Mouse (Mus musculus) limb, embryonic 15.5 days (tissue): ENCODE measurements around the gene Rps6kb2. TPM values are rescaled to one million over a fixed set of nuclear protein-coding genes. Genes with fewer than 3 reads are reported as not detected.
A peak's percentile ranks its signal among the peaks of the same experiment; 100 is the strongest.
"Not testable (repeated sequence)": the region's sequence is repeated elsewhere in the genome, so short reads cannot be mapped to it uniquely, and the experiment has no call there.

ENCODE experiments used
- ATAC-seq: fragments of 200-750 bp; cut with Nextera tagmentation; 2 replicates; pipeline ENCODE4 v1.8.0; 2017; ENCODE audit warnings: low read depth, moderate TSS enrichment; ENCODE audit not compliant: insufficient number of reproducible peaks, low FRiP score, low TSS enrichment
- H3K27ac ChIP-seq: fragments of 300-500 bp; sonication (generic); 2 replicates; pipeline ENCODE4 v1.5.1; 2015; ENCODE audit warnings: moderate library complexity, mild to moderate bottlenecking, inconsistent platforms
- H3K27me3 ChIP-seq: fragments of 300-500 bp; sonication (generic); 2 replicates; pipeline ENCODE4 v1.6.1; 2015; ENCODE audit warnings: inconsistent platforms
- H3K36me3 ChIP-seq: fragments of 300-500 bp; sonication (generic); 2 replicates; pipeline ENCODE4 v1.6.1; 2015; ENCODE audit warnings: inconsistent platforms
- H3K4me1 ChIP-seq: fragments of 300-500 bp; sonication (generic); 2 replicates; pipeline ENCODE4 v1.6.1; 2015; ENCODE audit warnings: inconsistent platforms
- H3K4me2 ChIP-seq: fragments of 300-500 bp; sonication (generic); 2 replicates; pipeline ENCODE4 v1.6.1; 2015; ENCODE audit warnings: mild to moderate bottlenecking, inconsistent platforms
- H3K4me3 ChIP-seq: fragments of 300-500 bp; sonication (generic); 2 replicates; pipeline ENCODE4 v1.5.1; 2015; ENCODE audit warnings: mild to moderate bottlenecking, inconsistent platforms
- H3K9ac ChIP-seq: fragments of 300-500 bp; sonication (generic); 2 replicates; pipeline ENCODE4 v1.6.1; 2015; ENCODE audit warnings: inconsistent platforms
- H3K9me3 ChIP-seq: fragments of 300-500 bp; sonication (generic); 2 replicates; pipeline ENCODE4 v1.6.1; 2016; ENCODE audit warnings: inconsistent platforms
- WGBS: fragments of 180-500 bp; shearing (Covaris S2); methylation state at CpG from one replicate; pipeline ENCODE4 v1.1.7; 2015; 5-methylcytosine and 5-hydroxymethylcytosine counted together
- polyA plus RNA-seq: library from polyadenylated mRNA; unstranded; fragments of >200 nt; fragmentation: Nextera tagmentation; extraction: Ambion mirVana; gene quantifications from 2 replicates; pipeline ENCODE4 v1.2.1, GENCODE M21; 2015

Rps6kb2 gene
- polyA plus RNA-seq, 1 experiment from 2014 or later, result 68.8 TPM

DNA sequence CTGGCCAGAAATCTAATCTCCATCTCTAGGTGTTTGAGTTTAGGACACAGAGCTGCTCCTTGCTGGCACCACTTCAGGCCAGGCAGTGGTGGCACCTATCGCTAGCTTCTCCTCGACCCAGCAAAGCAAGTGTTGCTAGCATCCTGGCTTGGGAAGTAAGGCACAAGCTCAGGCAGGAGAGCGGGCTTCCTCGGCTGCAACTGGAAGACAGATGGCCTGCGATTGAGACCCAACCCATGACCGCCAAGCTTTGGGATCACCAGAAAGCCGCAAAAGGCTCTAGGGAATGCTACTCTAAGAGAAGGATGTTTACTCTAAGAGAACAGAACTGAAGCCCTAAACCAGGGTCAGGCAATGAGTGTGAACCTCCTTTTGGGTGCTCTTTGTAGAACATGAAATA lies 33.7 kb downstream of the Rps6kb2 start:
- H3K4me3 ChIP-seq, result no peak overlapping the region
- no peaks in the 10 kb centered on the region for H3K27me3 ChIP-seq
- 90% methylated on average over 7 of the region's 7 CpGs for WGBS
- no peak overlapping the region for H3K9ac ChIP-seq
- H3K9me3 ChIP-seq, result no peaks in the 10 kb centered on the region
- H3K4me1 ChIP-seq, result peaks cover 13% of the 10 kb centered on the region
- no peak overlapping the region for H3K27ac ChIP-seq
- no peak overlapping the region for H3K4me2 ChIP-seq
- peaks cover 56% of the 10 kb centered on the region for H3K36me3 ChIP-seq
- no peak for ATAC-seq

DNA sequence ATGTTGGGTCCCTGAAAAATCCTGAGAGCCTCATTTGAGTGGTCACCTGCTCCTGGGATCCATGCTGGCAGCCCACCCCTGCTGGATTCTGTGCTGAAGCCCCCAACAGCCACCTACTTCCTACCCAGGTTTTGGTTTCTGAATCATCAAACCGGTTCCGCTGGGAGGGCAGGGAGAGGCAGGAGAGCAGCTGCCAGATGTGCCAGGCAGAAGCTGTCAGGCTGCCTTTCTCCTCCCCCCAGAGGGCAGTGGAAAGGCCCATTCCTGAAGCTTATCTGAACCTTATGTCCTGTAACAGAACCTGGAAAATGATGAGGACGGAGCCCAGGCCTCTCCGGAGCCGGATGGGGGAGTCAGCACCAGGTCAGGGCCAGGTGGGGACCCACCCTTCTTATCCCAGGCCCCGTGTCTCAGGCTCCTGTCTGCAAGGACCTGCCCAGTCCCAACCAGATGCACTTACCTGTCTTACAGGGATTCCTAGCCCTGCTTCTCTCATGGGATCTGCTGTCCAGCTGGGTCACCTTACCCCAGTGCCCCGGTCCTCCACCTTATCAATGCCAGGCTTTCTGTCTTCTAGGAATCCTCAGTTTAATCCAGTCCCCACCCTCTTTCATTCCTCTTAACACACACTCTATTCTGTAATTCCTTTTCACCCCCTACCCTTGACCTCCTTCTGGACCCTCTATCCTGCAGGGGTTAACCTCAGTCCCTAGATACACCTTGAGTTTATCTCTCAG lies 36.2 kb downstream of the Rps6kb2 start:
- peak overlapping the region; percentile 81 for H3K4me3 ChIP-seq
- no peaks in the 10 kb centered on the region for H3K9me3 ChIP-seq
- H3K9ac ChIP-seq, result peak overlapping the region; percentile 79
- peaks cover 13% of the 10 kb centered on the region for H3K4me1 ChIP-seq
- no peak for ATAC-seq
- WGBS, result 36% methylated on average over 7 of the region's 7 CpGs
- peak overlapping the region; percentile 75; the same call in 1 of the 2 replicates for H3K27ac ChIP-seq
- peak overlapping the region; percentile 66 for H3K4me2 ChIP-seq
- H3K27me3 ChIP-seq, result no peaks in the 10 kb centered on the region
- peaks cover 40% of the 10 kb centered on the region for H3K36me3 ChIP-seq

DNA sequence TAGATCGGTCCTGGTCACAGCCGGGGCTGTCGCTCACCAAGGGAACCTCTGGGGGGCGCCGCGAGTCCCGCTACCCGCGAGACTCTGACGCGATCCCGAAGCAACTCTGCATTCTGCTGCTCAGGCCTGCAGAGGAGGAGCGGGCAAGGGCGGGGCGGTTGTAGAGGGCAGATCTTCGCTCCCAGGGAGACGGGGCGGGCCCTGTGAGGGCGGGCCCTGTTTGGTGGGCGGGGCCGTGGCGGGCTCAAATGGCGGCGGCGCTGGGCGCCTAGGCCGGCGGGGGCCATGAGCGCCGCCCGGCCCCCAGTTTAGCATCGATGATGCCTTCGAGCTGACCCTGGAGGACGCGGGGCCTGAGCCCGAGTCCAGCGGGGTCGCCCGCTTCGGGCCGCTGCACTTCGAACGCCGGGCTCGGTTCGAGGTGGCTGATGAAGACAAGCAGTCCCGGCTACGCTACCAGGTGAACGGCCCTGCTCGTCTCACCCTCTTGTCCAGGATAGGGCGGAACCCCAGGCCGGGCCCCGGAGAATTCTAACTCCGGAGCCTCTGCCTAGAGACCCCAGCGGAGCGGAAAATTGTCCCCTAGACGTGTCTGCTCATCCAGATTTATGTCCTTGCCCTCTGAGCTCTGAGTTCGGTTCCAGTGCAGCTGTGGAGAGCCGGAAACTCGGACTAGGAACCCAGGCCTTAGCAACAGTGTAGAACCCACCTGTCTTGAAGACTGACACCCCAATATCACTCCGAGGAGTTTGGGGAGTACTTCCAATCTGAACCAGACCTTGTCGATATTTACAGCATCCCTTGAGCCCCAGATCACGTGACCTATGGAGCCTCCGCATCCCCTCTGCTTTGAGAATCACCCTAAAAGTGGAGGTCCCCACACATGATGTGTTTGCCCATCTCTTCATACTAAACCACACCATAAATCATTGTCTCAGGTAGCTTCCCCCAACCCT lies 37.1 kb downstream of the Rps6kb2 start, which contains the start of gene Aip:
TSS of gene Aip (minus strand) at position 118 of the 956 bp plus-strand sequence.
- peak within 1 kb of the TSS; percentile 66 for H3K4me2 ChIP-seq
- under 1% methylated on average over 62 of the region's 64 CpGs for WGBS
- H3K27ac ChIP-seq, result peak within 1 kb of the TSS; percentile 75
- H3K4me1 ChIP-seq, result peaks cover 13% of the 10 kb centered on the region
- H3K36me3 ChIP-seq, result peaks cover 31% of the 10 kb centered on the region
- H3K27me3 ChIP-seq, result no peaks in the 10 kb centered on the region
- peak within 1 kb of the TSS; percentile 79 for H3K9ac ChIP-seq
- ATAC-seq, result peak; percentile 95
- no peaks in the 10 kb centered on the region for H3K9me3 ChIP-seq
- peak within 1 kb of the TSS; percentile 81 for H3K4me3 ChIP-seq

DNA sequence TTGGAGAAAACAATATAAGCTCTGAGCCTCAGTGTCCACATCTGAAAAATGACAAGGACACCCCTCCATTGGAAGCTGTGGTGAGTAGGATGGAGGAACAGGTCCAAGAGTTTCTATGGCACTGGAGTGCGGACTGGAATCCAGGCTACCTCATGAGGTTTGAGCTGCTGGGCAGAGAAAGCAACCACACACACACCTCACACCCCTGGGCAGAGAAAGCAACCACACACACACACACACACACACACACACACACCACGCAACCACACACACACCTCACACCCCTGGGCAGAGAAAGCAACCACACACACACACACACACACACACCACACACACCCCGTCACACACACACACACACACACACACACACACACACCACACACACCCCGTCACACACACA lies 37.9 kb downstream of the Rps6kb2 start:
- H3K27me3 ChIP-seq, H3K9me3 ChIP-seq, H3K9ac ChIP-seq: not testable (repeated sequence)
- Histone ChIP-seq H3K27ac (peak overlapping the region; percentile 73), H3K4me3 (peak overlapping the region; percentile 81), H3K36me3 (peaks cover 26% of the 10 kb centered on the region), H3K4me2 (peak overlapping the region; percentile 66), H3K4me1 (peaks cover 21% of the 10 kb centered on the region)
- peak; percentile 38 for ATAC-seq
- WGBS, result 5% methylated on average over 4 of the region's 4 CpGs

DNA sequence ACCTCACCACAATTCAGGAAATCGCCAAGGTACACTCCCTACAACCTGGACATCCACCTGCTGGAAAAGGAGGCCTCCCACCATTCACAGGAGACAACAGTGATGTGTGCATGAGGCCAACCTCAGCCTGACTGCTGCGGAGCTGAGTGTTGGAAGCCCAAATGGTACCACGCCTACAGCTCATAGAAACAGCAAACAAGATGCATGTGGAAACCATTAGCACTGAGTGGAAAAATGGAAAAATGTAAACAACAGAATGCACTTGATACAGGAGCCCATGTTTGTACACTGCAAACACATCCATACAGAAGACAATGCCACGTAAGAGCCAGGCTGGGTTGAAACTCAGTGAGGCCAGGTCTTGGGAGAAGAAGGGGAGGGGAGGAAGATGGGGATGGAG lies 38.7 kb downstream of the Rps6kb2 start:
- Histone ChIP-seq H3K27me3 (no peaks in the 10 kb centered on the region), H3K4me2 (no peak overlapping the region), H3K36me3 (peaks cover 18% of the 10 kb centered on the region), H3K9me3 (no peaks in the 10 kb centered on the region), H3K27ac (0 out of 2 replicates have a peak overlapping the region, but pooled peaks have one; percentile 73), H3K9ac (no peak overlapping the region), H3K4me1 (peaks cover 24% of the 10 kb centered on the region), H3K4me3 (no peak overlapping the region)
- 75% methylated on average over 4 of the region's 4 CpGs for WGBS
- ATAC-seq, result no peak

DNA sequence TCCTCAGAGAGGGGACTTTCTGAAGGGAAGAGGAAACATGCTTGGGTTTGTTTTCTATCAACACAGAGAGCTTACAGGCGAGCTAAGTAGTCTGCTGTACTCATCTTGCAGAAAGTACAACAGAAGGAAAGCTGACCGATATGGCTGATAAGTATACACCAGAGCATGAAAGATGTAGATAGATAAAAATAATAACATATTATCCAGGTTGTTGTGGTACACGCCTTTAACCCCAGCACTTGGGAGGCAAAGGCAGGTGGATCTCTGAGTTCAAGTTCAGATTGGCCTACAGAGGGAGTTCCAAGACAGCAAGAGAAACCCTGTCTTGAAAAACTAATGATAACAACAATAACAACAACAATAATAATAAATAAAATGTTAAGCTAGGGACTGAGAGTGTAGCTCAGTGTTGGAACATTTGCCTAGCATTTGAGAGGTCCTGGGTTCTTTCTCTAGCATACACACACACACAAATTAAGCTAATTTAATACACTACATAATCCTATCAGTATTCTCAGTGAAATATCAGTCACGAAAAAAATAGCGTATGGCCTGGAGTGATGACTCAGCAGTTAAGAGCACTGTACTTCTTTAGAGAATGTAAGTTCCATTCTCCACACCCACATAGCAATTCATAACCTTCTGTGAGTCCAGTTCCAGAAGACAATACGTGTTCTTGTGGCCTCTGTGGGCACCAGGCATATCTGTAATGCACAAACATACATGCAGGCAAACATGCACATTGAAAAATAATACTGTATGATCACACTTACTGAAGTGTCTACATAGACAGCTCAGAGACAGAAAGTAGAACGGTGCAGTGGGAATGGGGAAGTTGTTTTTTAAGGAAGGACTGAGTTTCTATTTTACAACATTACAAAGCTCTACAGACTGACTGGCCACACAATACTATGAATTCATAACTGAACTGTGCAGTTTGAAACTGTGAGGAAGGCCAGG lies 40.5 kb downstream of the Rps6kb2 start:
- Histone ChIP-seq H3K4me1 (peaks cover 23% of the 10 kb centered on the region), H3K27me3 (no peaks in the 10 kb centered on the region), H3K4me2 (no peak overlapping the region), H3K36me3 (peaks cover 7% of the 10 kb centered on the region), H3K9ac (no peak overlapping the region), H3K4me3 (no peak overlapping the region), H3K27ac (no peak overlapping the region), H3K9me3 (no peaks in the 10 kb centered on the region)
- WGBS, result 84% methylated on average over 7 of the region's 7 CpGs
- ATAC-seq, result no peak

DNA sequence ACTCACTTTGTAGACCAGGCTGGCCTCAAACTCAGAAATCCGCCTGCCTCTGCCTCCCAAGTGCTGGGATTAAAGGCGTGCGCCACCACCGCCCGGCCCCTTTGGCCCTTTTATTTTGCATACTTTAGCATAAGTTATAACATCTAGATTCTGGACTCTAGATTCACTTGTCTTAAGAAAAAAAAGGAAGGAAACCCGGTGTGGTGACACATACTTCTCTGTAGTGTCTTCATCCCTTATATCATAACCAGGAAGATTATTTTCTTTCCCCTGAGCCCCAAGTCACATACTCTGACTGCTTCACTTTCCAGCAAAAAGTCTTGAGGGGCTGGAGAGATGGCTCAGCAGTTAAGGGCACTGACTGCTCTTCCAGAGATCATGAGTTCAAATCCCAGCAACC lies 41.3 kb downstream of the Rps6kb2 start:
- WGBS, result 59% methylated on average over 6 of the region's 6 CpGs
- H3K4me2 ChIP-seq, H3K27me3 ChIP-seq, H3K9ac ChIP-seq, ATAC-seq, H3K9me3 ChIP-seq, H3K27ac ChIP-seq: not testable (repeated sequence)
- H3K4me1 ChIP-seq, result peaks cover 17% of the 10 kb centered on the region
- peaks cover 12% of the 10 kb centered on the region for H3K36me3 ChIP-seq
- H3K4me3 ChIP-seq, result peak overlapping the region; percentile 46; the same call in 1 of the 2 replicates

DNA sequence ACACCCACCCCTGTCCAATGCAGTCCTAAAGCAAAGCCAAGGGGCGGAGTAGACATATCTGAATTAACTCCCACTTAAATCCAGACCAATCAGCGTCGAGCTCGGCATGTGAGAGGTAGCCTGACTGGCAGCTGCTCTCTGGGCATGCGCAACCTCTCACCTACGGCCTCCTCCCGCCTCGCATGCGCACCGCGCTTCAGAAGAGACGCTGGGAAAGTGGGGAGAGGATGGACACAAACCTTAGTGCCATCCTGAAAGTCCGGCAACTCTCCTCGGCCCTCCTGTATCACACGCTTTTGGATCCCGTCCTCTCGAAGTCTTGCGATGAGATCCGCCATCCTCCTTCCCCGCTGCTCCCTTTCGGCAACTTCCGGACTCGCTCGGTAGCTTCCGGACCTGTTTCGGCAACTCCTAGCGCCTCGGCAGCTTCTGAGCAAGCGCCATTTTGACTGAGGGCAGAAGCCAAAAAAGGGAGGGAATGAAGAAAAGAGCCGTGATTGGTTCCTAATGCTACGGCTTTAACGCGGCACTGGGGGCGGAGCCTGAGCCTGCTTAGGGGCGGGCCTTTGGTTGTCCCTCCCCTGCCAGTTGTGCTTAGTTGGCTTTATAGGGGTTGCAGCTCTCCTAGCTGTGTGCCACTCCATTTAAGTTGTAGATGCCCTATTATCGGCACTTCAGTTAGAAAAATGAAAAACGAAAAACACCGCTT lies 41.9 kb downstream of the Rps6kb2 start:
- peak overlapping the region; percentile 46 for H3K4me3 ChIP-seq
- WGBS, result 3% methylated on average over 38 of the region's 38 CpGs

DNA sequence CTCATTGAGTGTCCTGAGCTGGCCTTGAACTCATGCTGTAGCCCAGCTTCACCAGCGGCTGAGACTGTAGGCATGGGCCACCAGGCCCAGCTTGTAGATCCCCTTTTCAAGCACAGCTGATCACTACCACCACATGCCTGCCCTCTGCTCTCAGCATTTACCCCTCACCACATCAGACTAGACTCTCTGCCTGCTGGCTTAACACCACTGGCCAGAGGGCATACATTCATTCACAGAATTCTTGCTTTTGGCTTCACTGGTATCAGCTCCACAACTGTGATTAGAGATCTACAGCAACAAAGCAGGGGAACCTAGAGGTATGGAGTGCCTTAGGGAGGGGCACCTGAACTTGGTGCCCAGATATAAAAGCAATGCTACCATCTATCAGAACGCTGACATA lies 42.7 kb downstream of the Rps6kb2 start:
- H3K9ac ChIP-seq, result no peak overlapping the region
- peak overlapping the region; percentile 51 for H3K4me2 ChIP-seq
- H3K36me3 ChIP-seq, result peaks cover 26% of the 10 kb centered on the region
- H3K9me3 ChIP-seq, result no peaks in the 10 kb centered on the region
- WGBS, result 96% methylated on average over 2 of the region's 2 CpGs
- H3K27ac ChIP-seq, result no peak overlapping the region
- H3K4me1 ChIP-seq, result peaks cover 11% of the 10 kb centered on the region
- H3K27me3 ChIP-seq, result no peaks in the 10 kb centered on the region
- peak overlapping the region; percentile 46 for H3K4me3 ChIP-seq
- ATAC-seq, result no peak

More for the DNA sequence above, 41.9 kb downstream of the Rps6kb2 start:
- Histone ChIP-seq H3K9me3 (no peaks in the 10 kb centered on the region), H3K27me3 (no peaks in the 10 kb centered on the region), H3K36me3 (peaks cover 18% of the 10 kb centered on the region), H3K4me2 (peak overlapping the region; percentile 51), H3K4me1 (peaks cover 11% of the 10 kb centered on the region), H3K9ac (peak overlapping the region; percentile 44; the same call in 1 of the 2 replicates), H3K27ac (peak overlapping the region; percentile 79)
- ATAC-seq, result peak; percentile 75

DNA sequence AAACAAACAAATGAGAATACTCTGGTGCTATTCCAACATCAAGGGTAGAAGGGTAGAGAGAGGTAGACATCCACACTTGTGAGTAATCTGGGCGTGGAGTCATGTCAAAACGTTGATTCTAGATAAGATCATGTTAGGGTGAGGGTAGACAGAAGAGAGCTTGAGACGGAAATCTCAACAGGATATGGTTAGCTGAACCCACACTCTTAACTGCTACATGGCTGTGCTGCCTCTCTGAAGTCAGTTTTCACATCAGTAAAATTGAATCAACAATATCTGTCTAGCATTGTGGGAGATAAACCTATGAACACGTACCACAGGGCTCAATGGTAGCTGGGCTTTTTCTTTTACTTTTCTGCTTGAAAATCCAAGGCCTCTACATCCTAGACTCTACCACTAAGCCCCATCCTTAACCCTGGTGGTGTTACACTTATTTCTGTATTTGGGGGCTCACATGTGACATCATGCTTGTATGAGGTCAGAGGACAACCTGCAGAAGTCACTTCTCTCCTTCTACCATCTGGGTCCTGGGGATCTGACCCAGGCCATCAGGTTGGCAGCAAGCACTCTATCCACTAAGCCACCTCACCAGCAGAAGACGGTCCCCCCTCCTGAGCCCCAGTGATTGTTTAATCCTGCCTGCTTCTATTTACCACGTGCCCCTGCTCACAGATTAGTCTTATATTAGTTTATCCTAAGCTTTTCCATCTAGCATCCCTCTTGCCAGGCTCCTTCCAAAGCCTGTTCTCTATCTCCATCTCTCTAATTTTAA lies 43.3 kb downstream of the Rps6kb2 start:
- Histone ChIP-seq H3K27ac (no peak overlapping the region), H3K4me3 (no peak overlapping the region), H3K27me3 (no peaks in the 10 kb centered on the region), H3K4me1 (peaks cover 11% of the 10 kb centered on the region), H3K9ac (no peak overlapping the region), H3K9me3 (no peaks in the 10 kb centered on the region), H3K4me2 (peak overlapping the region; percentile 51), H3K36me3 (peaks cover 32% of the 10 kb centered on the region)
- no peak for ATAC-seq
- WGBS, result 91% methylated on average over 6 of the region's 6 CpGs
